Mouse (Mus musculus) E14TG2a.4 (cell line): ENCODE data around the gene Znrf1.

Source experiments
- CTCF ChIP-seq: conservative IDR thresholded peaks from 2 replicates; pipeline ENCODE4 v1.5.1; 2014; ENCODE audit warnings: low read length
- NANOG ChIP-seq: IDR thresholded peaks from 2 replicates; pipeline ENCODE4 v1.6.1; 2014; ENCODE audit warnings: borderline replicate concordance, low read length, mixed read lengths

DNA sequence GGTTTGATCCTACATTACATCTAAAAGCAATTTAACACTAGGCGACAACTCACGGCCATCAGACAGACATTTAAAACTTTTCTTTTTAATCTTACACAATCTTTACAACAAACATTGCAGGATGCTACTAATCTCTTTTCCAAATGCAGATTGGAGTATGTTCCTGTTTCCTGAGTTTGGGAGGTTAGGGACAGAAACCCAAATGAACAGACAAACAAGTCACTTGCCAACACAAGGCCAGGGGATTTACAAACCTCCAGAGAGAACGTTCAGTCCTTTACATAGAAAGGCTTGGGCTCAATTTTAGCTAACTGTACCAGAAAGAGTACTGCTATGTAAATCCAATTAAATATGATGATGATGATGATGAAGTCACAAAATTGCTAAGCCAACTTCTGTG lies 42.7 kb upstream of the Znrf1 start:
- TF ChIP-seq CTCF (no peak), NANOG (no peak)
